Mouse (Mus musculus) midbrain, embryonic 14.5 days (tissue): ENCODE measurements at regions not wholly inside any gene's neighbourhood (a gene's known extent, or its start where the extent isn't known, plus 50 kb on each side); places are given as distances from the start of the nearest gene placed in this dataset.
A peak's percentile ranks its signal among the peaks of the same experiment; 100 is the strongest.

Experiments
- ATAC-seq: fragments of 200-750 bp; cut with Nextera tagmentation; 2 replicates; pipeline ENCODE4 v1.8.0; 2017; ENCODE audit warnings: moderate number of reproducible peaks, moderate library complexity; ENCODE audit not compliant: low FRiP score, low TSS enrichment
- DNase-seq: peaks from one replicate; pipeline ENCODE4 v3.0.0-alpha.2; 2015
- H3K27ac ChIP-seq: fragments of 300-500 bp; sonication (generic); replicated peaks from 2 replicates; pipeline ENCODE4 v1.5.1; 2014; ENCODE audit warnings: mild to moderate bottlenecking, low read depth, low read length, moderate library complexity
- H3K27me3 ChIP-seq: fragments of 300-500 bp; sonication (generic); 2 replicates; pipeline ENCODE4 v1.6.1; 2014; ENCODE audit warnings: low read length, control low read depth, mixed read lengths; ENCODE audit not compliant: control insufficient read depth, insufficient read depth
- H3K36me3 ChIP-seq: fragments of 300-500 bp; sonication (generic); 2 replicates; pipeline ENCODE4 v1.6.1; 2014; ENCODE audit warnings: low read length, control low read depth; ENCODE audit not compliant: control insufficient read depth, insufficient read depth
- H3K4me1 ChIP-seq: fragments of 300-500 bp; sonication (generic); 2 replicates; pipeline ENCODE4 v1.6.1; 2014; ENCODE audit warnings: mild to moderate bottlenecking, antibody characterized with exemption, low read length, control low read depth; ENCODE audit not compliant: control insufficient read depth, insufficient read depth
- H3K4me2 ChIP-seq: fragments of 300-500 bp; sonication (generic); 2 replicates; pipeline ENCODE4 v1.6.1; 2014; ENCODE audit warnings: mild to moderate bottlenecking, low read length, moderate library complexity
- H3K4me3 ChIP-seq: fragments of 300-500 bp; sonication (generic); replicated peaks from 2 replicates; pipeline ENCODE4 v1.5.1; 2014; ENCODE audit warnings: low read depth, low read length
- H3K9ac ChIP-seq: fragments of 300-500 bp; sonication (generic); replicated peaks from 2 replicates; pipeline ENCODE4 v1.6.1; 2014; ENCODE audit warnings: mild to moderate bottlenecking, low read length, moderate library complexity
- H3K9me3 ChIP-seq: fragments of 300-500 bp; sonication (generic); 2 replicates; pipeline ENCODE4 v1.6.1; 2016; ENCODE audit warnings: low read length, control low read depth, mixed read lengths; ENCODE audit not compliant: control insufficient read depth
- WGBS: fragments of 180-500 bp; shearing (Covaris S2); extraction: QIAGEN DNeasy Blood & Tissue Kit; methylation state at CpG from one replicate; pipeline ENCODE4 v1.1.7; 2014; 5-methylcytosine and 5-hydroxymethylcytosine counted together

GRCm38 (mm10) chr12:32482343-32482742 is 103.8 kb downstream of the Ccdc71l start:
- Histone ChIP-seq H3K27ac (no peak overlapping the region), H3K4me2 (no peak overlapping the region), H3K9me3 (no peaks in the 10 kb centered on the region), H3K27me3 (no peaks in the 10 kb centered on the region), H3K4me3 (no peak overlapping the region), H3K36me3 (no peaks in the 10 kb centered on the region), H3K4me1 (no peaks in the 10 kb centered on the region), H3K9ac (no peak overlapping the region)
- DNase-seq (no peak), ATAC-seq (no peak)
- 78% methylated on average over 1 of the region's 1 CpGs for WGBS

GRCm38 (mm10) chr12:32482777-32483176 is 104.3 kb downstream of the Ccdc71l start:
- no peak for ATAC-seq
- no peak overlapping the region for H3K27ac ChIP-seq
- no peaks in the 10 kb centered on the region for H3K27me3 ChIP-seq
- H3K9me3 ChIP-seq, result no peaks in the 10 kb centered on the region
- no peaks in the 10 kb centered on the region for H3K36me3 ChIP-seq
- DNase-seq, result no peak
- no peak overlapping the region for H3K4me3 ChIP-seq
- H3K4me2 ChIP-seq, result no peak overlapping the region
- H3K4me1 ChIP-seq, result no peaks in the 10 kb centered on the region
- H3K9ac ChIP-seq, result no peak overlapping the region

GRCm38 (mm10) chr12:32486246-32486645 is 107.7 kb downstream of the Ccdc71l start:
- no peak overlapping the region for H3K9ac ChIP-seq
- no peak overlapping the region for H3K4me3 ChIP-seq
- WGBS, result 70% methylated on average over 4 of the region's 4 CpGs
- no peaks in the 10 kb centered on the region for H3K27me3 ChIP-seq
- DNase-seq (no peak), ATAC-seq (no peak)
- H3K9me3 ChIP-seq, result no peaks in the 10 kb centered on the region
- no peak overlapping the region for H3K4me2 ChIP-seq
- H3K27ac ChIP-seq, result no peak overlapping the region
- no peaks in the 10 kb centered on the region for H3K36me3 ChIP-seq
- H3K4me1 ChIP-seq, result no peaks in the 10 kb centered on the region

GRCm38 (mm10) chr12:32486729-32487128 is 108.2 kb downstream of the Ccdc71l start:
- H3K9ac ChIP-seq, result no peak overlapping the region
- no peaks in the 10 kb centered on the region for H3K36me3 ChIP-seq
- ATAC-seq, result no peak
- WGBS, result 55% methylated on average over 2 of the region's 2 CpGs
- DNase-seq, result no peak
- no peak overlapping the region for H3K4me2 ChIP-seq
- H3K9me3 ChIP-seq, result no peaks in the 10 kb centered on the region
- H3K27me3 ChIP-seq, result no peaks in the 10 kb centered on the region
- H3K27ac ChIP-seq, result no peak overlapping the region
- H3K4me1 ChIP-seq, result no peaks in the 10 kb centered on the region
- H3K4me3 ChIP-seq, result no peak overlapping the region

GRCm38 (mm10) chr12:32487883-32488577 is 109.5 kb downstream of the Ccdc71l start:
- no peak overlapping the region for H3K9ac ChIP-seq
- H3K9me3 ChIP-seq, result no peaks in the 10 kb centered on the region
- no peak for ATAC-seq
- no peak overlapping the region for H3K27ac ChIP-seq
- H3K4me2 ChIP-seq, result no peak overlapping the region
- DNase-seq, result no peak
- H3K27me3 ChIP-seq, result no peaks in the 10 kb centered on the region
- no peaks in the 10 kb centered on the region for H3K4me1 ChIP-seq
- WGBS, result 78% methylated on average over 3 of the region's 3 CpGs
- no peaks in the 10 kb centered on the region for H3K36me3 ChIP-seq
- no peak overlapping the region for H3K4me3 ChIP-seq

- WGBS, result 54% methylated on average over 1 of the region's 1 CpGs
- H3K4me1 ChIP-seq, result no peaks in the 10 kb centered on the region
- H3K9me3 ChIP-seq, result no peaks in the 10 kb centered on the region
- no peak overlapping the region for H3K9ac ChIP-seq
- H3K27me3 ChIP-seq, result no peaks in the 10 kb centered on the region
- ATAC-seq (no peak), DNase-seq (no peak)
- H3K27ac ChIP-seq, result no peak overlapping the region
- no peaks in the 10 kb centered on the region for H3K36me3 ChIP-seq
- no peak overlapping the region for H3K4me3 ChIP-seq
- no peak overlapping the region for H3K4me2 ChIP-seq
Observed at GRCm38 (mm10) chr12:32488578-32488892, 110.0 kb downstream of the Ccdc71l start.

GRCm38 (mm10) chr12:32489415-32490139 is 111.1 kb downstream of the Ccdc71l start:
- H3K4me3 ChIP-seq, result no peak overlapping the region
- no peaks in the 10 kb centered on the region for H3K4me1 ChIP-seq
- no peaks in the 10 kb centered on the region for H3K36me3 ChIP-seq
- no peaks in the 10 kb centered on the region for H3K27me3 ChIP-seq
- ATAC-seq (peak; percentile 69), DNase-seq (peak; percentile 68)
- no peak overlapping the region for H3K27ac ChIP-seq
- H3K9ac ChIP-seq, result no peak overlapping the region
- H3K9me3 ChIP-seq, result no peaks in the 10 kb centered on the region
- peak overlapping the region; percentile 16; the same call in 1 of the 2 replicates for H3K4me2 ChIP-seq

- H3K4me1 ChIP-seq, result no peaks in the 10 kb centered on the region
- WGBS, result 68% methylated on average over 3 of the region's 3 CpGs
- H3K9me3 ChIP-seq, result no peaks in the 10 kb centered on the region
- no peaks in the 10 kb centered on the region for H3K27me3 ChIP-seq
- H3K9ac ChIP-seq, result no peak overlapping the region
- H3K36me3 ChIP-seq, result no peaks in the 10 kb centered on the region
- DNase-seq, result no peak
- no peak overlapping the region for H3K27ac ChIP-seq
- ATAC-seq, result no peak
- H3K4me3 ChIP-seq, result no peak overlapping the region
- no peak overlapping the region for H3K4me2 ChIP-seq
Observed at GRCm38 (mm10) chr12:32504196-32504595, 125.7 kb downstream of the Ccdc71l start.

GRCm38 (mm10) chr12:32508671-32509070 is 130.2 kb downstream of the Ccdc71l start:
- no peaks in the 10 kb centered on the region for H3K9me3 ChIP-seq
- H3K27me3 ChIP-seq, result no peaks in the 10 kb centered on the region
- WGBS, result 93% methylated on average over 1 of the region's 1 CpGs
- no peaks in the 10 kb centered on the region for H3K36me3 ChIP-seq
- no peak overlapping the region for H3K4me2 ChIP-seq
- H3K27ac ChIP-seq, result no peak overlapping the region
- DNase-seq (no peak), ATAC-seq (no peak)
- no peaks in the 10 kb centered on the region for H3K4me1 ChIP-seq
- H3K4me3 ChIP-seq, result no peak overlapping the region
- no peak overlapping the region for H3K9ac ChIP-seq
